Mouse (Mus musculus) limb, embryonic 13.5 days (tissue): ENCODE data around the gene Minpp1. TPM values are rescaled to one million over a fixed set of nuclear protein-coding genes. Genes with fewer than 3 reads are reported as not detected.

Experiments
- ATAC-seq: fragments of 200-750 bp; cut with Nextera tagmentation; 2 replicates; pipeline ENCODE4 v1.8.0; 2017; ENCODE audit warnings: low read depth, moderate number of reproducible peaks, moderate TSS enrichment; ENCODE audit not compliant: low FRiP score
- H3K27ac ChIP-seq: fragments of 300-500 bp; sonication (generic); 2 replicates; pipeline ENCODE4 v1.5.1; 2015; ENCODE audit warnings: inconsistent platforms, mild to moderate bottlenecking, moderate library complexity
- H3K27me3 ChIP-seq: fragments of 300-500 bp; sonication (generic); 2 replicates; pipeline ENCODE4 v1.6.1; 2015; ENCODE audit warnings: mild to moderate bottlenecking, inconsistent platforms
- H3K36me3 ChIP-seq: fragments of 300-500 bp; sonication (generic); 2 replicates; pipeline ENCODE4 v1.6.1; 2015; ENCODE audit warnings: inconsistent platforms, mild to moderate bottlenecking, moderate library complexity
- H3K4me1 ChIP-seq: fragments of 300-500 bp; sonication (generic); 2 replicates; pipeline ENCODE4 v1.6.1; 2015; ENCODE audit warnings: inconsistent platforms
- H3K4me2 ChIP-seq: fragments of 300-500 bp; sonication (generic); replicated peaks from 2 replicates; pipeline ENCODE4 v1.6.1; 2015; ENCODE audit warnings: inconsistent platforms, mild to moderate bottlenecking, moderate library complexity
- H3K4me3 ChIP-seq: fragments of 300-500 bp; sonication (generic); 2 replicates; pipeline ENCODE4 v1.5.1; 2015; ENCODE audit warnings: moderate library complexity, mild to moderate bottlenecking, inconsistent platforms
- H3K9ac ChIP-seq: fragments of 300-500 bp; sonication (generic); 2 replicates; pipeline ENCODE4 v1.6.1; 2015; ENCODE audit warnings: mild to moderate bottlenecking, inconsistent platforms
- H3K9me3 ChIP-seq: fragments of 300-500 bp; sonication (generic); 2 replicates; pipeline ENCODE4 v1.6.1; 2016; ENCODE audit warnings: inconsistent platforms
- WGBS: fragments of 180-500 bp; shearing (Covaris S2); methylation state at CpG from one replicate; pipeline ENCODE4 v1.1.7; 2015; 5-methylcytosine and 5-hydroxymethylcytosine counted together
- polyA plus RNA-seq: library from polyadenylated mRNA; unstranded; fragments of >200 nt; fragmentation: Nextera tagmentation; extraction: Ambion mirVana; gene quantifications from 2 replicates; pipeline ENCODE4 v1.2.1, GENCODE M21; 2015

Gene Minpp1
- polyA plus RNA-seq, 1 experiment from 2014 or later: 81.3 TPM

DNA sequence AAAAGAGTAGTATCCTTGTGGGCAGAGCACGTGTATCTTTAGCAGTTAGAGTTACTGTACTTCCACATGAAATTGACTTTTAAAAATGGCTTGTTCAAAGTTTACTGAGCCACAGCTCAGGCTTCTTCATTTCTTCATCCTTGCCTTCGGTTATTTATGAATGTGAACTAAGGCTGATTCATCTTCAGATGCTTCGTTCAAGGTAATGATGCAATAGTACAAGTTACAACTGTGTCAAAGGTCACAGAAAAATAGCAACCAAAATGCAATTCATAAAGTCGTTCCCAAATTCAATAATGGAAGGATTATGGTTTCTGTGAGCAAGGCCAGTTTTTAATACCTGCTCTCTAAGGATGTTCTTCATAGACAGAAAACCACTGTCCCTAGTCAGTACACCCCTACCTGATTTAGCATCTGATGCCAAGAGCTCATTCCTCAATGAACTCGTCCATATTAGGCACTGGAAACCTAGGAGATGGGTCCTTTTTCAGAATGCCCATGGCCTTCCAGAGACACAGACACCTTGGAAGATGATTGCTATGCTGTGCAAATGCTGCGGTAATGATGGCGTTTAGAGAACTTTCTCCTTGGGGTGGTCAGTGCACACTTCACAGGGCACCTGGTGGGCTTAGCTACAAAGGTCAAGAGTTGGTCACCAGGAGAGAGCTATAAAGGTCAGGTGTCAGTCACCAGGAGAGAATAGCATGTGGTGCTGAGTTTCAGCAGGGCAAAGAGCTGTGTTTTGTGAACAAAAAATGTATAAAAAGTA is 47.4 kb downstream of the Minpp1 start:
- H3K4me1 ChIP-seq: no peaks in the 10 kb centered on the region
- H3K9ac ChIP-seq: no peak overlapping the region

DNA sequence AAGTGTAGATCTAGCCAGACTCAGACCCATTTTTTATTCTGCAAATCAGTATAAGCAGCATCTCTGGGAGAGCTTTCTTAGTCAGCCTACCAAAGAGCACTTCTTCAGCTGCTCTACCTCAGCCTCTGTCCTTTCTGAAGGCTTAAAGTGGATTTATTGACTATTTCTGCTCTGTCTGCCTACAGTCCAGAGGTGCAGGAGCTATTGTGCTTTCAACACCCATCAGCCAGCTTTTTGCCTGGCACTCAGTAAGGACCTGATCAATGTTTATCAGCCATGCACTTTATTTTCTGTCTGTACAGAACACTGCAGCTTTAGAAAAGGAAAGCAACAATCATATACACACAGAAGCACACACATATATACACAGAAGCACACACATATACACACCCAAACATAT is 49.3 kb downstream of the Minpp1 start:
- Histone ChIP-seq H3K36me3 (no peaks in the 10 kb centered on the region), H3K27ac (no peak overlapping the region), H3K9ac (no peak overlapping the region), H3K4me3 (no peak overlapping the region), H3K9me3 (no peaks in the 10 kb centered on the region), H3K4me1 (no peaks in the 10 kb centered on the region), H3K27me3 (no peaks in the 10 kb centered on the region), H3K4me2 (no peak overlapping the region)
- ATAC-seq: no peak

More for the DNA sequence above, 47.4 kb downstream of the Minpp1 start:
- Histone ChIP-seq H3K36me3 (no peaks in the 10 kb centered on the region), H3K27me3 (no peaks in the 10 kb centered on the region), H3K4me3 (no peak overlapping the region), H3K4me2 (no peak overlapping the region), H3K27ac (no peak overlapping the region), H3K9me3 (no peaks in the 10 kb centered on the region)
- ATAC-seq: no peak
- 81% methylated on average over 7 of the region's 7 CpGs for WGBS

DNA sequence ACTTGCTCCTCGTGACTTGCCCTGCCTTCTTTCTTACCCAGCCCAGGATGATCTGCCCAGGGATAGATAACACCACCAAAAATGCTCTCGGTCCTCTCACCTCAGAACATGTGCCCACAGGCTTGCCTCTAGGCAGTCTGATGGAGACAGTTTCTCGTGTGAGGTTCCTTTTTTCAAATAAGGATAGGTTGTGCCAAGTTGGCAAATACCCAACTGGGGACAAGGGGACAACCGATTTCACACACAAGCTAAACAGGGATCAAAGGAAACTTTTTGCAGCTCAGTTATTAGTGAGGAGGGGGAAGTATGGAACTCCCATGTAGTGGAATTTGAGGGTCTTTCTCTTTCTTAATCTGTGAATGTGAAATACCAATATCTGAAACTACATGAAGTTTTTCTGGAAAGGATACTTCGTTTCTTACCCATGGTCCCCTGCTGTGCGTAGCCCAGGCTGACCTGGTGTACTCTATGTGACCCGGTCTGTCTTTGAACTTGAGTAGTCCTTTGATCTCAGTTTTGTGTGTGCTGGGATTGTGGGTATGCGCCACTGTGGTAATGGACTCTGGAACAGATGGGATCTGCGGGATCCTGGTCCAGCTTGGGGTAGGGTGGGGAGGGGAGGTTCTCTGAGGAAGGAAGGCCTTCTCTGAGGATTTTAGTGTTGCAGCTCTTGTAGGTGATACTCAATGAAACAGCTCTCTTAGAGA is 57.4 kb downstream of the Minpp1 start:
- ATAC-seq: no peak

DNA sequence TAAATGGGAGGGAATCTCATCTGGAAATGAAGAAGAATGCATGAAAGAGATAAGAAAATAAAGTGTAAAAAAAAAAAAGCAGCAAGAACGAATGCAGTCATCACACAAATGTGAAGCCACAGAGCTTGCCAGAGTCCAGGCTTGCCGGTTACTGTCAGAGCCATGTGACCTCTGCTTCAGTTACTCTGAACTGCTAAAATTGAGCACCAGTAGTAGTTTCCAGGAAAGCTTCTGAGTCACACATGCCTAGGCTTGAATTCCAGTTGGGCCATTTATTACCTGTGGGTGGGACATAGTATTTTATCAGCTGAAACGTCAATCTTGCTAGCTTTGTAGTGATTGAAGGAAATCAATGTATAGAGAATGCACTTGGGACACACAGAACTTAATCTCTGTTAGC is 61.8 kb downstream of the Minpp1 start:
- Histone ChIP-seq H3K36me3 (no peaks in the 10 kb centered on the region), H3K9me3 (no peaks in the 10 kb centered on the region), H3K27ac (no peak overlapping the region), H3K27me3 (no peaks in the 10 kb centered on the region), H3K9ac (no peak overlapping the region), H3K4me2 (no peak overlapping the region), H3K4me1 (peaks cover 10% of the 10 kb centered on the region), H3K4me3 (no peak overlapping the region)
- no peak for ATAC-seq
- 63% methylated on average over 3 of the region's 3 CpGs for WGBS

More for the DNA sequence above, 57.4 kb downstream of the Minpp1 start:
- H3K27me3 ChIP-seq: no peaks in the 10 kb centered on the region
- no peaks in the 10 kb centered on the region for H3K4me1 ChIP-seq
- no peak overlapping the region for H3K4me3 ChIP-seq
- H3K9me3 ChIP-seq: no peaks in the 10 kb centered on the region
- no peak overlapping the region for H3K9ac ChIP-seq
- no peak overlapping the region for H3K27ac ChIP-seq
- no peaks in the 10 kb centered on the region for H3K36me3 ChIP-seq
- H3K4me2 ChIP-seq: no peak overlapping the region
- WGBS: 78% methylated on average over 9 of the region's 9 CpGs

DNA sequence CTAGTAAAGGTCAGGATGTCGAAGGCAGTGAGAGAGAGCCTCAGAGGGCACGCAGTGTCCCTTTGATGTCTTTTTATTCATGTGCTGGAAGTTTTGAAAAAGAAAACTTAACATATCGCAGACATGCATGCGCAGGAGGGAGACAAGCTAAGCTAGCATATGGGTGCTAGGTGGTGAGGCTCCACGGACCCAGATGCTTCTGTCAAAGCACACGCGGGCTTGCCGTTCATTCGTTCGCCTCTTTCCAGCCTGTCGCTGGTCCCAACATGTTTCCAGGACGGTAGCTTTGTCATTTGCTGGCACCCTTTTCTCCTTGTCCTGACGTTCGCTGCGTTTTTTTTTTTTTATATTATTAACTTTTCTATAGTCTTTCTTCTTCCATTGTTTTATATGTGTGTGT is 62.6 kb downstream of the Minpp1 start:
- no peak for ATAC-seq
- no peak overlapping the region for H3K27ac ChIP-seq
- H3K4me3 ChIP-seq: no peak overlapping the region
- H3K9me3 ChIP-seq: no peaks in the 10 kb centered on the region
- no peak overlapping the region for H3K9ac ChIP-seq
- H3K4me1 ChIP-seq: peaks cover 10% of the 10 kb centered on the region
- no peaks in the 10 kb centered on the region for H3K36me3 ChIP-seq
- no peaks in the 10 kb centered on the region for H3K27me3 ChIP-seq
- WGBS: 85% methylated on average over 15 of the region's 15 CpGs
- H3K4me2 ChIP-seq: no peak overlapping the region

DNA sequence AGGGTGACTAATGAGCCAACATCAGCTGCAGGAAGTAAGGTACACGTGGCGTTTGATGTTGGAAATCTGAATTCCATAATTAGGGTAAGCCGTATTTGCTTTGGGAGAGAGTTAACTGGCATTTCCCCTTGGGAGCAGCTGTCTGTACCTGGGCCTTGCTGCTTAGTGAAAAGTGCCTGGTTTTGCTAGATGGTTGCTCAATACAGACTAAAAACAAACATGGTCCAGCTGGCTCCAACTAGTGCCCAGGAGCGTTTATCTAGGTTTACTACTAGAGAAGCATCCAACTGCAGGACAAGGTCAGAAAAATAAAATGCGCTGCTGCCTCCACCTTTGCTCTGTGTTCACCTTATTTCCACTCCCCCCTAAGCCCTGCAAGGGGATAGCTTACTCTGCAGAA is 64.9 kb downstream of the Minpp1 start:
- no peak overlapping the region for H3K9ac ChIP-seq
- H3K9me3 ChIP-seq: no peaks in the 10 kb centered on the region
- 37% methylated on average over 5 of the region's 5 CpGs for WGBS
- ATAC-seq: no peak
- H3K27ac ChIP-seq: no peak overlapping the region
- no peak overlapping the region for H3K4me3 ChIP-seq
- no peak overlapping the region for H3K4me2 ChIP-seq
- H3K36me3 ChIP-seq: no peaks in the 10 kb centered on the region
- H3K27me3 ChIP-seq: no peaks in the 10 kb centered on the region
- H3K4me1 ChIP-seq: peaks cover 25% of the 10 kb centered on the region

DNA sequence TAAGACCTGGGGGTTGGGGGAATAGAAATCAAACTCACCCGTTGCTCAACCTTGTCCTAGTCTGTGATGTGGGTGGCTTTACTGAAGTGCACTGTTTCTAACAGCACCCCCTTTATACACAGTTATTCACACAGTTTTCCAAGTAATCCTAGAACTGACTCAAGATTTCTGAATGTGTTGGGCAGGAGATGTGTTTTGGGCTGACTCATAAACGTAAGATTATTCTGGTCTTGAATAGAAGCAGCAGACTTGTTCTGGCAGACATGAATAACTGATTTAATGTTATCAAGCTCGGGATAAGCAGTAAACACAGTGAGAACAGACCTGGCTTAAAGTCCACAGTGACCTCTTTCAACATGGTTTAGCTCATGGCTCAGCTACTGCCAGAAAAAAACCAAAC is 65.9 kb downstream of the Minpp1 start:
- H3K4me2 ChIP-seq: no peak overlapping the region
- no peak for ATAC-seq
- H3K4me3 ChIP-seq: no peak overlapping the region
- no peaks in the 10 kb centered on the region for H3K36me3 ChIP-seq
- no peaks in the 10 kb centered on the region for H3K27me3 ChIP-seq
- peaks cover 26% of the 10 kb centered on the region for H3K4me1 ChIP-seq
- no peak overlapping the region for H3K27ac ChIP-seq
- H3K9ac ChIP-seq: no peak overlapping the region
- WGBS: 52% methylated on average over 3 of the region's 3 CpGs
- H3K9me3 ChIP-seq: no peaks in the 10 kb centered on the region

DNA sequence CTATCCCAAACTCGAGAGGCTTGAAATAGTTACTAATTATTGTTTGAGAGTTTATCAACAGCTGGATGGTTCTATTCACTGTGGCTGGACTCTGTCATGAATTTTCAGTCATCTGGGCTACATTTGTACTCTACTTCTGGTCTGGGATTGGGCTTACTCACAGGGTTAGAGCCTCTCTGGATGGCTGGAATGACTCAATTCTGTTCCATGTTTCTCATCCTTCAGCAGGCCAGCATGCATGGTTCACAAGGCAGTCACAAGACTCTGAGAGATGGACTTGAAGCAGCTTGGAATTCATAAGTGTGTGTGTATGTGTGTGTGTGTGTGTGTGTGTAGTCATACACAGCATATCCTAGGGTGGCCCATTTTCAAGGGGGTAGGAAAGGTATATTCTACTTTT is 66.5 kb downstream of the Minpp1 start:
- Histone ChIP-seq H3K4me1 (peaks cover 26% of the 10 kb centered on the region), H3K4me2 (no peak overlapping the region), H3K36me3 (no peaks in the 10 kb centered on the region), H3K9me3 (no peaks in the 10 kb centered on the region), H3K27ac (no peak overlapping the region), H3K27me3 (no peaks in the 10 kb centered on the region), H3K9ac (no peak overlapping the region), H3K4me3 (no peak overlapping the region)
- WGBS: 71% methylated on average over 1 of the region's 1 CpGs
- no peak for ATAC-seq

DNA sequence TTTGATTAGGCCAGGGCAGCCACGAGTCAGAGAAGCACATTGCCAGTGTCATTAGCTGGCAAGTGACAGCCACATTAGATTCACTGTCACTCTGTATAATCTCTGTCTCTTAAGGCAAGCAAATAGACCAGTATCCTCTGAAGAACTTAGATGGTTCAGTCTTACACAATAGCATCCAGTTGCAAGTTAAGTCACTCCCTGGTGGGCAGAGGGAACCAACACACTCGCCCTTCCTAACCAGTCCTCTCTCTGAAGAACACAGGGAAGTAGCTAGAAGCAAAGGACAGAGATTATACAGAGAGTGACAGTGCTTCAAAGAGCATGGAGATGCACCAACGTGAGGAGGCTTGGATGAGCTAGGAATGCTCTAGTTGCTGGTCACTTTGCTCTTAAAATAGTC is 67.7 kb downstream of the Minpp1 start:
- no peak overlapping the region for H3K9ac ChIP-seq
- 85% methylated on average over 3 of the region's 3 CpGs for WGBS
- H3K4me1 ChIP-seq: peaks cover 26% of the 10 kb centered on the region
- H3K4me2 ChIP-seq: no peak overlapping the region
- H3K27me3 ChIP-seq: no peaks in the 10 kb centered on the region
- H3K27ac ChIP-seq: no peak overlapping the region
- H3K4me3 ChIP-seq: no peak overlapping the region
- no peak for ATAC-seq
- H3K36me3 ChIP-seq: no peaks in the 10 kb centered on the region
- H3K9me3 ChIP-seq: no peaks in the 10 kb centered on the region

DNA sequence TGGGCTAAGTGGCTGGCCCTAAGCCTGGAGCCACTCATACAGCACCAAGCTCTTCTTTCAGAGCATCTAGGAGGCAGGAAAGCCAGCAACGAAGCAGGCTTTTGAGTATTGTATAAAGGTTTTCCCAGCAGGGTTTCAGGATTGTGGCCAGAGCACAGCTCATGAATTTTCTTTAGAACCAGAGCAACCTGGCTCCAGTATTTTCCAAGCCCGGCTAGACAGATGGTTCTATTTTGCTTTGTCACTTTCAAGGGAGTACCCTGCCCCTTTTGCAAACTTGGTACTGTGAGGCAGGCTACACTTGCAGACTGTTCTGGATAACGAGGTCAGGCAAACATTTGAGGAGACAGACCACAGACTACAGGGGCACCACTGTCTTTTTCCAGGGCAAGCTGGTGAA is 69.7 kb downstream of the Minpp1 start:
- peak overlapping the region; percentile 81 for H3K27ac ChIP-seq
- no peaks in the 10 kb centered on the region for H3K36me3 ChIP-seq
- H3K4me2 ChIP-seq: no peak overlapping the region
- no peaks in the 10 kb centered on the region for H3K9me3 ChIP-seq
- no peak overlapping the region for H3K4me3 ChIP-seq
- ATAC-seq: peak; percentile 84
- H3K27me3 ChIP-seq: no peaks in the 10 kb centered on the region
- H3K4me1 ChIP-seq: peaks cover 25% of the 10 kb centered on the region
- WGBS: 13% methylated on average over 3 of the region's 3 CpGs
- no peak overlapping the region for H3K9ac ChIP-seq
